Mouse (Mus musculus): ENCODE results near the gene Ano1. TPM values are rescaled to one million over a fixed set of nuclear protein-coding genes. Genes with fewer than 3 reads are reported as not detected.

The Ano1 gene
- polyA plus RNA-seq, 1 experiment from 2014 or later: 6.0 TPM

DNA sequence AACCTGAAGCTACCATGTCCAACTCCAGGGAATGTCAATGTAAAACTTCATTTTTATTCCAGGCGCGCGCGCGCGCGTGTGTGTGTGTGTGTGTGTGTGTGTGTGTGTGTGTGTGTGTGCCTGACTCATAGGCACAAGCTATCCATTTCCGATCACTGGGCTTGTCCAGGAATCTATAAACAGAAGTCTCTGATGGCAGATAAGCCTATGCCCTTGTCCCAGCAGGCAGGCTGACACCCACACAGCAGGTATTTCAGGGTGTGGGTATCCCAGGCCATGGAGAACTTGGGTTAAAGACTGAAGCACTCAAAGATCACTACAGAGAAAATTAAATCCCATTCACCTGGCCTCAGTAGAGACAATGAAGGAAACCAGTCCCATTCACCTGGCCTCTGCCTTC is 76.1 kb downstream of the Ano1 start:
- no peak overlapping the region for H3K4me3 ChIP-seq (ENCODE audit: low read depth, low read length)
- no peak overlapping the region for H3K4me2 ChIP-seq (ENCODE audit: low read length)
- peaks cover 15% of the 10 kb centered on the region for H3K27me3 ChIP-seq (replicated peaks; ENCODE audit: control insufficient read depth, insufficient read depth, low read length)
- WGBS: 92% methylated on average over 8 of the region's 8 CpGs
- no peak overlapping the region for H3K27ac ChIP-seq (ENCODE audit: low read depth, low read length)
- DNase-seq (ENCODE audit: low spot score): no peak
- peaks cover 5% of the 10 kb centered on the region for H3K4me1 ChIP-seq (ENCODE audit: control insufficient read depth, insufficient read depth, low read length)
- ATAC-seq: no peak
- H3K9me3 ChIP-seq (replicated peaks; ENCODE audit: control insufficient read depth, low read length): no peaks in the 10 kb centered on the region
- no peak overlapping the region for H3K9ac ChIP-seq (ENCODE audit: low read length)
- no peaks in the 10 kb centered on the region for H3K36me3 ChIP-seq (ENCODE audit: control insufficient read depth, insufficient read depth, low read length)

DNA sequence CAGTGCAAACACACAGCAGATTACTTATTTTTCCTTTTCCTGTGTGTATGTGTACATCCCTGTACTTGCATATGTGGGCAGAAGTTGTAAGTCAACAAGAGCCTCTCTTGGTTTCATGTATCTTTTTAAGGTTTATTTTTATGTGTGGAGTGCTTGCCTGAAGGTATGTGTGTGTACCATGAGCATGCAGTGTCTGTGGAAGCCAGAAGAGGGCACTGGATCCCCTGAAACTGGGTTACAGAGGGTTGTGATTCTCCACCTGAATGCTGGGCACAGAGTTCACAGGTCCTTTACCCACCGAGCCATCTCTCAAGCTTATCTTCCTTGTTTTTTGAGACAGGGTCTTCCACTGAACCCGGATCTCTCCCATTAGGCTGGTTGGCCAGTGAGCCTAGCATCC is 81.9 kb downstream of the Ano1 start:
- no peak overlapping the region for H3K4me2 ChIP-seq (ENCODE audit: low read length)
- H3K4me1 ChIP-seq (ENCODE audit: control insufficient read depth, insufficient read depth, low read length): no peaks in the 10 kb centered on the region
- 93% methylated on average over 2 of the region's 2 CpGs for WGBS
- no peaks in the 10 kb centered on the region for H3K36me3 ChIP-seq (ENCODE audit: control insufficient read depth, insufficient read depth, low read length)
- DNase-seq (ENCODE audit: low spot score) (no peak), ATAC-seq (no peak)
- no peak overlapping the region for H3K4me3 ChIP-seq (ENCODE audit: low read depth, low read length)
- no peaks in the 10 kb centered on the region for H3K9me3 ChIP-seq (replicated peaks; ENCODE audit: control insufficient read depth, low read length)
- H3K9ac ChIP-seq (ENCODE audit: low read length): no peak overlapping the region
- H3K27me3 ChIP-seq (replicated peaks; ENCODE audit: control insufficient read depth, insufficient read depth, low read length): no peaks in the 10 kb centered on the region
- no peak overlapping the region for H3K27ac ChIP-seq (ENCODE audit: low read depth, low read length)

DNA sequence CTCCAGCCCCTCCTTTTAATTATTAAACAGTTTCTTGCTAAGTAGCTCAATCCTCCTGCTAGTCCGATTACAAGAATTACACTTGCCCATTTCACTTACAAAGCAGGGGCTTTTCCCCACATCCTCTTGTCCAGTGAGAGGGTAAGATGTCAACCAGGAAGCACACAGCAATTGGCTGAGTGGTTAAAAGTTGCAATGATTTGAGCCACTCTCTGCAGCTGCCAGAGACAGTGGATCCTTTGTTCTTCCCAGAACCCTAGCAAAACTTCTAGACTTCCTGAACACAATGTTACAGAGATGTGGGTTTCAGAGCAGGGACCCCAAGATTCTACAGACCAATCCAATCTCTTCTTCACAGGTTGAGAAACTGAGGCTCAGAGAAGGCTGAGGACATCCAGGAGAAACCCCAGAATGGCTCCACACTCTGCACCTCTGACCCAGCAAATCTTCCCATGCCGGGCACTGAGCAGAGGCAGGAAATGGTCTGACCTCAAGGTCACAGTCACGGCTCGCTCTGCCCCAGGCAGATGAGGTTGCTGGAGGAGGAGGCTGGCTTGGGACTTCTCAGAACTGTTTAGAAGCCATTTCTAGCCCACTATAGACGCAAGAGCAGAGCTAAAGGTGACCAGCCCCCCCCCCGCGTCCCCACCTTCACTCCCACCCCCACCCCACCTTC is 83.0 kb downstream of the Ano1 start:
- no peak overlapping the region for H3K4me3 ChIP-seq (ENCODE audit: low read depth, low read length)
- H3K4me2 ChIP-seq (ENCODE audit: low read length): no peak overlapping the region
- H3K9ac ChIP-seq (ENCODE audit: low read length): no peak overlapping the region
- no peaks in the 10 kb centered on the region for H3K9me3 ChIP-seq (replicated peaks; ENCODE audit: control insufficient read depth, low read length)
- DNase-seq (ENCODE audit: low spot score): no peak
- no peaks in the 10 kb centered on the region for H3K4me1 ChIP-seq (ENCODE audit: control insufficient read depth, insufficient read depth, low read length)
- no peaks in the 10 kb centered on the region for H3K36me3 ChIP-seq (ENCODE audit: control insufficient read depth, insufficient read depth, low read length)
- ATAC-seq: no peak
- no peaks in the 10 kb centered on the region for H3K27me3 ChIP-seq (replicated peaks; ENCODE audit: control insufficient read depth, insufficient read depth, low read length)
- 80% methylated on average over 7 of the region's 7 CpGs for WGBS
- H3K27ac ChIP-seq (ENCODE audit: low read depth, low read length): no peak overlapping the region

DNA sequence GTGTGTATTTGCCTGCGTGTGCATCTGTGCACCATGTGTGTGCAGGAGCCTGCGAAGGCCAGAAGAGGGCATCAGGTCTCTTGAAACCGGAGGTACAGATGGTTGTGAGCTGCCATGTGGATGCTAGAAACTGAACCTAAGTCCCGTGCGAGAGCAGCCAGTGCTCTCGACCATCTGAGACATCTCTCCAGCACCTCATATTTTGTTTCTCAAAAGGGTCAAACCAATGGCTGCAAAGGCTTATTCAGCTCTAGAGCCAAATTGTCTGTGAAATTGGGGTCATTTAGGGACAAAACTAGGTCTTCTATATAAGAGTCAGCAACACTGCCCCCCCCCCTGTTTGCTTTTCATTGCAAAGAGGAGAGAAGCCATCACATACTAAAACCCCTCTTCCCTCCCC is 84.7 kb downstream of the Ano1 start:
- WGBS: 94% methylated on average over 6 of the region's 6 CpGs
- Histone ChIP-seq H3K9me3 (replicated peaks; ENCODE audit: control insufficient read depth, low read length) (no peaks in the 10 kb centered on the region), H3K27me3 (replicated peaks; ENCODE audit: control insufficient read depth, insufficient read depth, low read length) (no peaks in the 10 kb centered on the region), H3K4me3 (ENCODE audit: low read depth, low read length) (no peak overlapping the region), H3K4me1 (ENCODE audit: control insufficient read depth, insufficient read depth, low read length) (no peaks in the 10 kb centered on the region), H3K27ac (ENCODE audit: low read depth, low read length) (no peak overlapping the region), H3K9ac (ENCODE audit: low read length) (no peak overlapping the region), H3K36me3 (ENCODE audit: control insufficient read depth, insufficient read depth, low read length) (no peaks in the 10 kb centered on the region), H3K4me2 (ENCODE audit: low read length) (no peak overlapping the region)
- DNase-seq (ENCODE audit: low spot score) (no peak), ATAC-seq (no peak)

DNA sequence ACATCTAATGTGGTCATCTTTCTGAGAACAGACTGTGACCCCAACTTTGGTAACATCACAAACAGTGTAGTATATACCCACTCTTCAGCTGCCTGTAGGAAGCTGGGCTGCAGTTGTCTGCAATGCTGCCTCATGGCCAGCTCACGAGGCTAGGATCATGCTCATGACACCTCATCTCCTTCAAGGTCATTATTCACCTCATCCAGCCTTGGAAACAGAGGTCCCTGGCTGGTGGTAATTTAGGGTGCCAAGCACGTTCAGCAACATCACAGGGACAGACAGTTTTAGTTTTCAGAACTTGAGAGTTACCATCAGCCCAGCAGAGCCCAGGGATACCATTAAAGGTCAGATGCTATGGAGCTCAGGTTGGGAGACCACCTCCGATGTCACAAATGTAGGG is 86.2 kb downstream of the Ano1 start:
- DNase-seq (ENCODE audit: low spot score) (no peak), ATAC-seq (no peak)
- H3K4me1 ChIP-seq (ENCODE audit: control insufficient read depth, insufficient read depth, low read length): no peaks in the 10 kb centered on the region
- no peak overlapping the region for H3K4me2 ChIP-seq (ENCODE audit: low read length)
- no peaks in the 10 kb centered on the region for H3K9me3 ChIP-seq (replicated peaks; ENCODE audit: control insufficient read depth, low read length)
- H3K27ac ChIP-seq (ENCODE audit: low read depth, low read length): no peak overlapping the region
- WGBS: 93% methylated on average over 3 of the region's 3 CpGs
- H3K4me3 ChIP-seq (ENCODE audit: low read depth, low read length): no peak overlapping the region
- no peaks in the 10 kb centered on the region for H3K36me3 ChIP-seq (ENCODE audit: control insufficient read depth, insufficient read depth, low read length)
- H3K27me3 ChIP-seq (replicated peaks; ENCODE audit: control insufficient read depth, insufficient read depth, low read length): no peaks in the 10 kb centered on the region
- H3K9ac ChIP-seq (ENCODE audit: low read length): no peak overlapping the region

DNA sequence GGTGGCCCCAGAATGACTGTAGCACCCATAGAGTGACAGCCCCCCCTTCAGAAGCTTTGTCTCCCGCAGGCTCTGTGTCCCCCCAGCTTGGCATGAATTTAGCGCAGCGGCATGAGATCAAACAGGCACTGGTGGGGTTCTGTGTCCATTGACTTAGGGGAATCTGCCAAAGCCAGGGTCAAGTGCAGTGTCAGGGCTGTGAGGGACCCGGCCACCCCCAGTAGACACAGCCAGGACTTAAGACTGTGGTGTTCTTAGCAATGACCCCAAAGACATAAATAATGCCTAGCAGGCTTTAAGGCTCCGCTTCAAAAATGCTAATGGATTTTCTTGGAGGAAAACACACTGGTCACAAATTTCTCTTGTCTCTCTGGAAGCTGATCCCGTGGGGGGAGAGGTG is 88.2 kb downstream of the Ano1 start:
- no peak overlapping the region for H3K4me2 ChIP-seq (ENCODE audit: low read length)
- WGBS: 67% methylated on average over 6 of the region's 6 CpGs
- H3K27me3 ChIP-seq (replicated peaks; ENCODE audit: control insufficient read depth, insufficient read depth, low read length): no peaks in the 10 kb centered on the region
- no peaks in the 10 kb centered on the region for H3K4me1 ChIP-seq (ENCODE audit: control insufficient read depth, insufficient read depth, low read length)
- no peaks in the 10 kb centered on the region for H3K36me3 ChIP-seq (ENCODE audit: control insufficient read depth, insufficient read depth, low read length)
- no peaks in the 10 kb centered on the region for H3K9me3 ChIP-seq (replicated peaks; ENCODE audit: control insufficient read depth, low read length)
- no peak overlapping the region for H3K4me3 ChIP-seq (ENCODE audit: low read depth, low read length)
- no peak for ATAC-seq
- no peak overlapping the region for H3K9ac ChIP-seq (ENCODE audit: low read length)
- DNase-seq (ENCODE audit: low spot score): no peak
- no peak overlapping the region for H3K27ac ChIP-seq (ENCODE audit: low read depth, low read length)

DNA sequence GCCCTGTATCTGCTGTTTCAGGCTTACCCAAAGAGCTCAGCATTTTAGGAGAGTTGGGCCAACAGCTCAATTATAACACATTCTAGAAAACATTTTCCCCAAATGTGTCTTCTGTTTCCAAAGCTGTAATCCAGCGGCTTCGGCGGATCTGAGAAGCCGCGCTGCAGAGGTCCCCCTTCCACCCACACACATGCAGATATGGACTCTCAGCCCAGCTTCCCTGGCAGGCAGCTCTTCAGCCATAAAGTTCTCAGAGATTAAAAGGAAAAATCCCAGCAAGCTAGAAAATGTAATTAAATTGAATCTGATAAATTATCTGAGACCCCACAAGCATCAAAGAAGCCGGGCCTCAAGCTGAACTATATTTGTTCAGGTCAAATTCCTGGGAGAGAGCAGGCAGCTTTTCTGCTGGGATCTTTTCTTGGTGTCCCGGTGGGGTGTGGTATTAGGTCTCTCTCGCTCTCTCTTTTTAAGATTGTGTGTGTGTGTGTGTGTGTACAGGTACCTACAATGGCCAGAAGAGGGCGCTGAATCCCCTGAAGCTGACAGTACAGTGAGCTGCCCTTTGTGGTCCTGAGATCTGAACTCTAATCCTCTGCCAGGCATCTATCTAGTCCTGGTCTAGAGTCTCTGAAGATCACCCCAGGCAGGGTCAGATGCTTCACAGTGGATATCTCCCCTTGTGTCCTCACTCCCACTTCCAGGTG is 95.4 kb downstream of the Ano1 start:
- no peaks in the 10 kb centered on the region for H3K9me3 ChIP-seq (replicated peaks; ENCODE audit: control insufficient read depth, low read length)
- no peak overlapping the region for H3K9ac ChIP-seq (ENCODE audit: low read length)
- peaks cover 17% of the 10 kb centered on the region for H3K4me1 ChIP-seq (ENCODE audit: control insufficient read depth, insufficient read depth, low read length)
- H3K27me3 ChIP-seq (replicated peaks; ENCODE audit: control insufficient read depth, insufficient read depth, low read length): peaks cover 3% of the 10 kb centered on the region; the same call in 1 of the 2 replicates
- 87% methylated on average over 9 of the region's 9 CpGs for WGBS
- no peaks in the 10 kb centered on the region for H3K36me3 ChIP-seq (ENCODE audit: control insufficient read depth, insufficient read depth, low read length)
- no peak overlapping the region for H3K27ac ChIP-seq (ENCODE audit: low read depth, low read length)
- DNase-seq (ENCODE audit: low spot score) (no peak), ATAC-seq (no peak)
- H3K4me3 ChIP-seq (ENCODE audit: low read depth, low read length): no peak overlapping the region
- H3K4me2 ChIP-seq (ENCODE audit: low read length): no peak overlapping the region

DNA sequence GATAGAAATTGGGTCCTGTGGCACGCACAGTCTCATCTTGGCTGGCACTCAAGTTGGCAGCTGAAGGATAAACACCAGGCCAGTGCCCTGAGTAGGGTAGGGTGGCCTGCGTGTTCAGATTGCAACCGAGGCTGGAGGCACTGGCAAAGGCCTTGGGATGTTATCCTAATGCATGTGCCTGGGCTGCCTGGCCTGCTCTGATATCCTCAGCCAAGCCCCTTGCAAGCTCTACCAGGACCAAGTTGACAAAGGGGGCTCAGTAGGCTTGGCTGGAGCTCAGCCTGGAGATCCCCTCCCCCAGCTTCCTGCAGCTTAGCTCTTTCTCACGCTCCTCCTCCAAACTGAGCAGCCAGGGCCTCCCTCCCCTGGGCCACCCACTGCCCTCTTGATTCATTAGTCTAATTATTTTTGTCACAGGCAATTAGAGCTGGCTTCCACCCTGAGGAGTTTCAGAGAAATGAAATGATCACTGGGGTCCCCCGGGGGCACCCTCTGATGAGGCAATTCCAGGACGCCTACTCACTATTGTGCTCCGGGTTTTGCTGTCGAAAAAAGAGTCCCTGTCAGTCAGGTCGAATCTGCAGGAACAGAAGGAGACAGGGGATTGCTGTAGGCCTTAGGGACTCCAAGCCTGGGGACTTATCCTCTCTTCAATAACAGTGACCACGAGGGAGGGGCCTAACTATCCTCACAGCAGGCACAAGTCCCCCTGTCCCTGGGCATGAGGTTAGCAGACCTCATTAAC is 97.9 kb downstream of the Ano1 start:
- Histone ChIP-seq H3K36me3 (ENCODE audit: control insufficient read depth, insufficient read depth, low read length) (no peaks in the 10 kb centered on the region), H3K4me2 (ENCODE audit: low read length) (no peak overlapping the region), H3K9ac (ENCODE audit: low read length) (no peak overlapping the region), H3K27ac (ENCODE audit: low read depth, low read length) (peak overlapping the region; percentile 74), H3K4me1 (ENCODE audit: control insufficient read depth, insufficient read depth, low read length) (peaks cover 17% of the 10 kb centered on the region), H3K4me3 (ENCODE audit: low read depth, low read length) (no peak overlapping the region), H3K27me3 (replicated peaks; ENCODE audit: control insufficient read depth, insufficient read depth, low read length) (peaks cover 3% of the 10 kb centered on the region; the same call in 1 of the 2 replicates), H3K9me3 (replicated peaks; ENCODE audit: control insufficient read depth, low read length) (no peaks in the 10 kb centered on the region)
- ATAC-seq (peak; percentile 94), DNase-seq (ENCODE audit: low spot score) (peak; percentile 94)
- 2% methylated on average over 10 of the region's 10 CpGs for WGBS

DNA sequence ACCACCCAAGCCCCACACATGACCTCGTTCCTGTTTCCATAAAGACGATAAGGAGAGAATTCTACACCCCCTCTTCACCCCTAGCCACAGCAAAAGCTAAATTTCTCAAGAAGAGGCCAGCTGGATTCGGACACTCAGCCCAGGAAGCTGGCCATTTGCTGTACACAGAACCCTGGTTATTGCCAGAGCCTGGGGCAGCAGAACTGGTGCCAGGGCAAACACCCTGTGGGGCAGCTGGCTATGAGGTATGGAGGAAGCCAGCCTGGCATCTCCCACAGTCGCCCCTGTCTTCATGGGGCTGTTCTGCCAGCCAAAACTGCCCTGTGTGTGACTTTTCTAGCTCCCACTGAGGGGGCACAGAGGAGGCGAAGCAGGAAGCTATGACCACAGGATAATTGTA is 104.2 kb downstream of the Ano1 start:
- ATAC-seq: no peak
- no peak overlapping the region for H3K27ac ChIP-seq (ENCODE audit: low read depth, low read length)
- H3K27me3 ChIP-seq (replicated peaks; ENCODE audit: control insufficient read depth, insufficient read depth, low read length): no peaks in the 10 kb centered on the region; the same call in 1 of the 2 replicates
- H3K4me3 ChIP-seq (ENCODE audit: low read depth, low read length): no peak overlapping the region
- H3K9me3 ChIP-seq (replicated peaks; ENCODE audit: control insufficient read depth, low read length): no peaks in the 10 kb centered on the region
- no peaks in the 10 kb centered on the region for H3K36me3 ChIP-seq (ENCODE audit: control insufficient read depth, insufficient read depth, low read length)
- no peaks in the 10 kb centered on the region for H3K4me1 ChIP-seq (ENCODE audit: control insufficient read depth, insufficient read depth, low read length)
- H3K9ac ChIP-seq (ENCODE audit: low read length): no peak overlapping the region
- H3K4me2 ChIP-seq (ENCODE audit: low read length): no peak overlapping the region
- DNase-seq (ENCODE audit: low spot score): no peak
- 87% methylated on average over 5 of the region's 5 CpGs for WGBS

All from forebrain, embryonic 14.5 days (tissue).